Mouse (Mus musculus): ENCODE measurements at regions not wholly inside any gene's neighbourhood (a gene's known extent, or its start where the extent isn't known, plus 50 kb on each side); places are given as distances from the start of the nearest gene placed in this dataset.

- TF ChIP-seq CTCF (IDR thresholded peaks at IDR 0.05; ENCODE audit: extremely low read depth, insufficient read depth, insufficient read length, insufficient replicate concordance) (no peak), POLR2A (IDR thresholded peaks at IDR 0.05; ENCODE audit: low read depth, low read length) (no peak)
- Histone ChIP-seq H3K4me1 (ENCODE audit: control insufficient read depth, insufficient read depth, insufficient read length) (peaks cover 5% of the 10 kb centered on the region; the same call in 1 of the 2 replicates), H3K36me3 (ENCODE audit: control insufficient read depth, insufficient read depth, low read length) (no peaks in the 10 kb centered on the region), H3K4me3 (ENCODE audit: extremely low read depth, insufficient read depth, insufficient read length) (no peak overlapping the region), H3K27ac (ENCODE audit: insufficient read depth, low read length) (no peak overlapping the region), H3K27me3 (ENCODE audit: control insufficient read depth, insufficient read depth, low read length) (peaks cover 6% of the 10 kb centered on the region)
- WGBS, result 18% methylated on average over 9 of the region's 9 CpGs
- DNase-seq (ENCODE audit: low read depth in 1 of 2, low spot score in 2 of 2), result no peak
Measured at GRCm38 (mm10) chr6:71012436-71012822, 56.1 kb downstream of the Foxi3 start.

GRCm38 (mm10) chr6:71012823-71013461, 56.6 kb downstream of the Foxi3 start:
- H3K36me3 ChIP-seq (ENCODE audit: control insufficient read depth, insufficient read depth, low read length), result no peaks in the 10 kb centered on the region
- H3K27ac ChIP-seq (ENCODE audit: insufficient read depth, low read length), result no peak overlapping the region
- DNase-seq (ENCODE audit: low read depth in 1 of 2, low spot score in 2 of 2), result no peak
- H3K27me3 ChIP-seq (ENCODE audit: control insufficient read depth, insufficient read depth, low read length), result peaks cover 6% of the 10 kb centered on the region
- TF ChIP-seq CTCF (IDR thresholded peaks at IDR 0.05; ENCODE audit: extremely low read depth, insufficient read depth, insufficient read length, insufficient replicate concordance), result peak; percentile 7; the same call in 1 of the 2 replicates
- TF ChIP-seq POLR2A (IDR thresholded peaks at IDR 0.05; ENCODE audit: low read depth, low read length), result no peak
- peak overlapping the region; percentile 12; the same call in 1 of the 2 replicates for H3K4me3 ChIP-seq (ENCODE audit: extremely low read depth, insufficient read depth, insufficient read length)
- 2% methylated on average over 38 of the region's 38 CpGs for WGBS
- peaks cover 5% of the 10 kb centered on the region; the same call in 1 of the 2 replicates for H3K4me1 ChIP-seq (ENCODE audit: control insufficient read depth, insufficient read depth, insufficient read length)

GRCm38 (mm10) chr6:71016388-71016787, 60.1 kb downstream of the Foxi3 start:
- Histone ChIP-seq H3K4me3 (ENCODE audit: extremely low read depth, insufficient read depth, insufficient read length) (no peak overlapping the region), H3K4me1 (ENCODE audit: control insufficient read depth, insufficient read depth, insufficient read length) (peaks cover 5% of the 10 kb centered on the region; the same call in 1 of the 2 replicates), H3K27me3 (ENCODE audit: control insufficient read depth, insufficient read depth, low read length) (peaks cover 6% of the 10 kb centered on the region), H3K27ac (ENCODE audit: insufficient read depth, low read length) (no peak overlapping the region), H3K36me3 (ENCODE audit: control insufficient read depth, insufficient read depth, low read length) (no peaks in the 10 kb centered on the region)
- no peak for DNase-seq (ENCODE audit: low read depth in 1 of 2, low spot score in 2 of 2)
- 12% methylated on average over 1 of the region's 1 CpGs for WGBS
- TF ChIP-seq CTCF (IDR thresholded peaks at IDR 0.05; ENCODE audit: extremely low read depth, insufficient read depth, insufficient read length, insufficient replicate concordance), result no peak
- no peak for TF ChIP-seq POLR2A (IDR thresholded peaks at IDR 0.05; ENCODE audit: low read depth, low read length)

- Histone ChIP-seq H3K4me1 (ENCODE audit: control insufficient read depth, insufficient read depth, insufficient read length) (no peaks in the 10 kb centered on the region), H3K4me3 (ENCODE audit: extremely low read depth, insufficient read depth, insufficient read length) (no peak overlapping the region), H3K36me3 (ENCODE audit: control insufficient read depth, insufficient read depth, low read length) (no peaks in the 10 kb centered on the region), H3K27ac (ENCODE audit: insufficient read depth, low read length) (no peak overlapping the region), H3K27me3 (ENCODE audit: control insufficient read depth, insufficient read depth, low read length) (no peaks in the 10 kb centered on the region)
- DNase-seq (ENCODE audit: low read depth in 1 of 2, low spot score in 2 of 2), result no peak
- 72% methylated on average over 9 of the region's 9 CpGs for WGBS
- TF ChIP-seq CTCF (IDR thresholded peaks at IDR 0.05; ENCODE audit: extremely low read depth, insufficient read depth, insufficient read length, insufficient replicate concordance) (no peak), POLR2A (IDR thresholded peaks at IDR 0.05; ENCODE audit: low read depth, low read length) (no peak)
Measured at GRCm38 (mm10) chr6:71021353-71021752, 65.0 kb downstream of the Foxi3 start.

- Histone ChIP-seq H3K36me3 (ENCODE audit: control insufficient read depth, insufficient read depth, low read length) (no peaks in the 10 kb centered on the region), H3K27ac (ENCODE audit: insufficient read depth, low read length) (no peak overlapping the region), H3K4me1 (ENCODE audit: control insufficient read depth, insufficient read depth, insufficient read length) (no peaks in the 10 kb centered on the region), H3K27me3 (ENCODE audit: control insufficient read depth, insufficient read depth, low read length) (no peaks in the 10 kb centered on the region), H3K4me3 (ENCODE audit: extremely low read depth, insufficient read depth, insufficient read length) (no peak overlapping the region)
- TF ChIP-seq CTCF (IDR thresholded peaks at IDR 0.05; ENCODE audit: extremely low read depth, insufficient read depth, insufficient read length, insufficient replicate concordance) (no peak), POLR2A (IDR thresholded peaks at IDR 0.05; ENCODE audit: low read depth, low read length) (no peak)
- WGBS, result 80% methylated on average over 4 of the region's 4 CpGs
- DNase-seq (ENCODE audit: low read depth in 1 of 2, low spot score in 2 of 2), result no peak
Measured at GRCm38 (mm10) chr6:71025472-71025871, 69.1 kb downstream of the Foxi3 start.

- no peak overlapping the region for H3K27ac ChIP-seq (ENCODE audit: insufficient read depth, low read length)
- no peak for TF ChIP-seq POLR2A (IDR thresholded peaks at IDR 0.05; ENCODE audit: low read depth, low read length)
- TF ChIP-seq CTCF (IDR thresholded peaks at IDR 0.05; ENCODE audit: extremely low read depth, insufficient read depth, insufficient read length, insufficient replicate concordance), result no peak
- H3K36me3 ChIP-seq (ENCODE audit: control insufficient read depth, insufficient read depth, low read length), result no peaks in the 10 kb centered on the region
- no peak for DNase-seq (ENCODE audit: low read depth in 1 of 2, low spot score in 2 of 2)
- no peaks in the 10 kb centered on the region for H3K27me3 ChIP-seq (ENCODE audit: control insufficient read depth, insufficient read depth, low read length)
- no peak overlapping the region for H3K4me3 ChIP-seq (ENCODE audit: extremely low read depth, insufficient read depth, insufficient read length)
- no peaks in the 10 kb centered on the region for H3K4me1 ChIP-seq (ENCODE audit: control insufficient read depth, insufficient read depth, insufficient read length)
- WGBS, result 86% methylated on average over 6 of the region's 6 CpGs
Measured at GRCm38 (mm10) chr6:71029663-71030062, 73.3 kb downstream of the Foxi3 start.

DNA sequence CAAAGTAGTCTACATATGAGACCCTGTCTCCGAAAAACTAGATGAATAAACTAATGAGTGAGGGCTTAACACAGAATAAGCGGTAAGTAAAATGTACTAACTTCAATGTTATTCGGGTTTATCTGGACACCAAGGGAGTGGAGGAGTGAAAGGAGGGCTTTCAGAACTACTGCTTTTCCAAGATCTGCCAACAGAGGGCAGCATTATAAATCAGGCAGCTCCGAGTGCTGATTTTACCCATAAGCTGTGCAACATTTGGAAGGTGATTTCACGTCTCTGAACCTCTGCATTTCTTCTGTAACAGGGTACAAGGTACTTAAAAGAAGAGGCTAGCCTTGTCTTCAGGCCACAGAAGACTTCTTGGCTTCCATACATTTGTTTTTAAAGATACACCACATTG, 74.2 kb downstream of the Foxi3 start:
- no peaks in the 10 kb centered on the region for H3K27me3 ChIP-seq (ENCODE audit: control insufficient read depth, insufficient read depth, low read length)
- no peaks in the 10 kb centered on the region for H3K36me3 ChIP-seq (ENCODE audit: control insufficient read depth, insufficient read depth, low read length)
- no peak for TF ChIP-seq POLR2A (IDR thresholded peaks at IDR 0.05; ENCODE audit: low read depth, low read length)
- TF ChIP-seq CTCF (IDR thresholded peaks at IDR 0.05; ENCODE audit: extremely low read depth, insufficient read depth, insufficient read length, insufficient replicate concordance), result no peak
- DNase-seq (ENCODE audit: low read depth in 1 of 2, low spot score in 2 of 2), result peak in 1 of 2 experiments; percentile 7
- H3K4me3 ChIP-seq (ENCODE audit: extremely low read depth, insufficient read depth, insufficient read length), result no peak overlapping the region
- no peak overlapping the region for H3K27ac ChIP-seq (ENCODE audit: insufficient read depth, low read length)
- WGBS, result 81% methylated on average over 5 of the region's 5 CpGs
- no peaks in the 10 kb centered on the region for H3K4me1 ChIP-seq (ENCODE audit: control insufficient read depth, insufficient read depth, insufficient read length)

All from spleen, adult 2 months (tissue).